Mouse (Mus musculus) midbrain, embryonic 12.5 days (tissue): ENCODE results near the gene Calhm3. TPM values are rescaled to one million over a fixed set of nuclear protein-coding genes. Genes with fewer than 3 reads are reported as not detected.

Experiments used
- polyA plus RNA-seq: library from polyadenylated mRNA; unstranded; fragments of >200 nt; fragmentation: Nextera tagmentation; extraction: Ambion mirVana; gene quantifications from 2 replicates; pipeline ENCODE4 v1.2.1, GENCODE M21; 2016

Gene Calhm3
- polyA plus RNA-seq, 1 experiment from 2014 or later, result not detected

Other genes starting within 250 kb of the Calhm3 start
- gene Ina, start 143.1 kb downstream of the Calhm3 start, polyA plus RNA-seq, result 368 and 390 TPM in 2 replicates
- 79.8 and 84.8 TPM in 2 replicates for gene Nt5c2, start 142.6 kb downstream of the Calhm3 start, polyA plus RNA-seq
- 32.6 and 33.8 TPM in 2 replicates for gene Pcgf6, start 106.9 kb downstream of the Calhm3 start, polyA plus RNA-seq
- gene Taf5, start 90.0 kb downstream of the Calhm3 start, polyA plus RNA-seq, result 11.6 and 12.1 TPM in 2 replicates
- gene Usmg5, start 67.1 kb downstream of the Calhm3 start, polyA plus RNA-seq, result 1,210 and 1,249 TPM in 2 replicates
- gene Pdcd11, start 67.0 kb downstream of the Calhm3 start, polyA plus RNA-seq, result 10.6 and 12.9 TPM in 2 replicates
- gene Calhm2, start 19.5 kb downstream of the Calhm3 start, polyA plus RNA-seq, result 1.3 and 2.3 TPM in 2 replicates
- not detected in 2 replicates for gene Calhm1, start 13.5 kb downstream of the Calhm3 start, polyA plus RNA-seq
- 4.8 and 5.2 TPM in 2 replicates for gene Neurl1a, start 21.1 kb upstream of the Calhm3 start, polyA plus RNA-seq